Mouse (Mus musculus): ENCODE data around the gene Zfp213. TPM values are rescaled to one million over a fixed set of nuclear protein-coding genes. Genes with fewer than 3 reads are reported as not detected.
"Not testable (repeated sequence)": the region's sequence is repeated elsewhere in the genome, so short reads cannot be mapped to it uniquely, and the experiment has no call there.

Gene Zfp213
- total RNA-seq, 2 experiments from 2014 or later: 5.3 to 6.5 TPM

GRCm38 (mm10) chr17:23546333-23546701, 17.7 kb downstream of the Zfp213 start:
- ATAC-seq (replicated peaks; ENCODE audit: poor library complexity): peak; percentile 12

- ATAC-seq (replicated peaks; ENCODE audit: poor library complexity): no peak
Measured at GRCm38 (mm10) chr17:23545841-23546240, 18.2 kb downstream of the Zfp213 start.

- no peak for ATAC-seq (replicated peaks; ENCODE audit: poor library complexity)
Measured at GRCm38 (mm10) chr17:23544766-23545165, 19.3 kb downstream of the Zfp213 start.

- ATAC-seq (replicated peaks; ENCODE audit: poor library complexity): no peak
Measured at GRCm38 (mm10) chr17:23543983-23544382, 20.1 kb downstream of the Zfp213 start.

GRCm38 (mm10) chr17:23543325-23543724, 20.7 kb downstream of the Zfp213 start:
- ATAC-seq (replicated peaks; ENCODE audit: poor library complexity): no peak

GRCm38 (mm10) chr17:23542835-23543234, 21.2 kb downstream of the Zfp213 start:
- ATAC-seq (replicated peaks; ENCODE audit: poor library complexity): no peak

- no peak for ATAC-seq (replicated peaks; ENCODE audit: poor library complexity)
Measured at GRCm38 (mm10) chr17:23542004-23542720, 21.9 kb downstream of the Zfp213 start.

- peak; percentile 21; the same call in 1 of the 2 replicates for ATAC-seq (replicated peaks; ENCODE audit: poor library complexity)
Measured at GRCm38 (mm10) chr17:23540605-23541475, 23.2 kb downstream of the Zfp213 start.

- no peak for ATAC-seq (replicated peaks; ENCODE audit: poor library complexity)
Measured at GRCm38 (mm10) chr17:23540106-23540505, 23.9 kb downstream of the Zfp213 start.

GRCm38 (mm10) chr17:23539608-23540007, 24.4 kb downstream of the Zfp213 start:
- no peak for ATAC-seq (replicated peaks; ENCODE audit: poor library complexity)

- ATAC-seq (replicated peaks; ENCODE audit: poor library complexity): peak; percentile 9; the same call in 1 of the 2 replicates
Measured at GRCm38 (mm10) chr17:23538299-23539015, 25.6 kb downstream of the Zfp213 start.

- ATAC-seq (replicated peaks; ENCODE audit: poor library complexity): no peak
Measured at GRCm38 (mm10) chr17:23537554-23538255, 26.3 kb downstream of the Zfp213 start.

GRCm38 (mm10) chr17:23535046-23535788, 28.8 kb downstream of the Zfp213 start:
- ATAC-seq (replicated peaks; ENCODE audit: poor library complexity): peak; percentile 59

- ATAC-seq (replicated peaks; ENCODE audit: poor library complexity): peak; percentile 52
Measured at GRCm38 (mm10) chr17:23533591-23534490, 30.2 kb downstream of the Zfp213 start.

- not testable (repeated sequence) for ATAC-seq (replicated peaks; ENCODE audit: poor library complexity)
Measured at GRCm38 (mm10) chr17:23531408-23531807, 32.6 kb downstream of the Zfp213 start.

GRCm38 (mm10) chr17:23522941-23523732, 40.9 kb downstream of the Zfp213 start:
- ATAC-seq (replicated peaks; ENCODE audit: poor library complexity): 0 out of 2 replicates have a peak, but pooled peaks have one; percentile 39

GRCm38 (mm10) chr17:23518701-23519423, 45.2 kb downstream of the Zfp213 start:
- ATAC-seq (replicated peaks; ENCODE audit: poor library complexity): no peak
